Mouse (Mus musculus) gastrocnemius, postnatal 4 days (tissue): ENCODE measurements around the gene Nat14. TPM values are rescaled to one million over a fixed set of nuclear protein-coding genes. Genes with fewer than 3 reads are reported as not detected.

Experiments used
- DNase-seq, 2 experiments: peaks; one replicate each; pipeline ENCODE4 v3.0.0; 2021 to 2022; ENCODE audit warnings: low spot score in 2 of 2, mixed read lengths in 2 of 2
- total RNA-seq, 2 experiments: library from RNA; stranded (reverse); gene quantifications; 2 replicates each; pipeline ENCODE4 v1.2.3; 2021

The Nat14 gene
- total RNA-seq, 2 experiments from 2014 or later, result 4.6 to 5.2 TPM

- DNase-seq, result peak; percentile 84 to 89
Observed at GRCm38 (mm10) chr7:4943223-4943815, 21.5 kb downstream of the Nat14 start.

DNA sequence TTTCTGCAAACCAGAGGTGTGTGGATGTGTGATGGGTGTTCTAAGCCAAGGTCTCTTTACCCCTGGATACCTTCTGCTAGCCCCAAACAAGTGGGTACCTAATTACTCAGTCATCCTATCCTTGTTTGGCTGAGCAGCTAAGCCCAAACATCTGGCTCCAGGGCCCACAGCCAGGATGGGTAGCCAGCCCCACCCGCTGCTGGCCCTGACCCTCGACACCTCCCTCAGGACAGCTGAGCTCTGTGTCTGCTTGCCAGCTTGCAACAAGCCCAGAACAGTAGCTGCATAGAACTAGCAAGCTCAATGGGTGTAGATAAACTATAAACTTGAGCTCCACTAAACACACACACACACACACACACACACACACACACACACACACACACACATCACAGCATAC, 26.0 kb downstream of the Nat14 start:
- DNase-seq, result peak in 1 of 2 experiments; percentile 83

DNA sequence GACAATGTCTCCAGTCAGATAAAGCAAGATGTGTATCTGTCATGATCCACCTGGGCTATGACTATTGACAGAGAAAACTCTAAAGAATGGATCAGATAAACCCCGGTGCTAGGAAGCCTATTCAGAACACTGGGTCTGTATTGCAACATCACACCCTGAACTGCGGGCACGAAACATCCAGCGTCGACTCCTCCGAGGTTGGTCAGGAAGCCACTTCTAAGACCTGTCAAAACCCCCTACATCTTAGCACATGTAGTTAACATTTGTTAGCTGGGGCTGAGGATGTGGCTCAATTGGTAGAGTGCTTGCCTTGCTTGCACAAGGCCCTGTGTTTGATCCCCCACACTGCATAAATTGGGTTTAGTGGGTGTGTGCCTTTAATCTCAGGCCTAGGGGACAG, 26.6 kb downstream of the Nat14 start:
- DNase-seq, result no peak

- DNase-seq, result no peak
Observed at GRCm38 (mm10) chr7:4950561-4951342, 28.9 kb downstream of the Nat14 start.

DNA sequence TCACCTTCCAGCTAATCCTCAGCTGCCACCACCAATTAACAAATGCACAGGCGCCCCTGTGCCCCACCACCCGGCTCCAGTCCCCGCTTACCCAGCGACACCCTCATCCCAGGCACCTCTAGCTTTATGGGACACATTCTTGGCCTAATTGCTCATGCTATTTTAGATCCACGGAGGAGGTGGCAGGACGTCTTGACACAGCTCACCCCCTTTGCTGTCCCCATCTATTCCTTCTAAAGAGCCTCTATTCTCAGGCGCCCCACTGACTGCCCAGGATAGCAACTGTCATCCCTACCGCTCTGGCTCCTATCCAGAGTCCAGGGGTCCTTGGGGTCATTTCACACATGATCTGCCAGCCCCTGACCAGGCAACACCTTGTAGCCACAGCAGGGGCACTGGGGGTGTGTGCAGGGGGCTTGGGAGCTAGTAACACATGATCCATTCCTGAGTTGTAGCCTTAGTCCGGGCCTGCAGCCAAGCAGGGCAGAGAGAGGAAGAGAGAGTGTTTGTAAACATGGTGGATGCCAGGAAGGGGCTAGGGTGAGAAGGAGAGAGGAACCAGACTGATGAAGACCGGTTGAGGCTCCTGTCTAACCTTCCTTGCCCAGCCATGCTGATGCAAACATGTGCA, 32.1 kb downstream of the Nat14 start:
- no peak for DNase-seq

- DNase-seq, result no peak
Observed at GRCm38 (mm10) chr7:4957361-4957760, 35.5 kb downstream of the Nat14 start.

DNA sequence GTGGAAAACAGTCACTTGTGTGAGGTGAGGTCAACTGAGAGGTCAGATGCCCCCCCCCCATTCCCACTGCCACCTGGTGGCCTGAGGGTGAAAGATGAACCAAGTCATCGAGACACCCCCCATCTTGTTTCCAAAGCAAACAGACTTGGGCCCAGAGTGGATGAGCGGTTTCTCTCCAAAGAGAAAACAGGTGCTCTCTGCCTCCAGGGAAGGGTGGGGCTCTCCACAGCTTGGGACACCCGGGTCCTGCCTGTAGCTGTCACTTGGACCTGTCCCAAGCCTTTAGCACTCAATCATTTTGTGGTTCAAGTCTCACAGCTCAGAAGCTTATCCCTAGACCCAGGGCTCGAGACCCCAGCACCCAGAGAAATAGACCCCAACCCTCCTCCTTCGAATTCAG, 41.7 kb downstream of the Nat14 start:
- peak in 1 of 2 experiments; percentile 17 for DNase-seq

GRCm38 (mm10) chr7:4964272-4964671, 42.4 kb downstream of the Nat14 start, which contains the start of gene Sbk2:
TSS of gene Sbk2 (minus strand) at chr7:4964406.
- peak; percentile 66 to 85 for DNase-seq

- no peak for DNase-seq
Observed at GRCm38 (mm10) chr7:4964988-4965387, 43.2 kb downstream of the Nat14 start.

GRCm38 (mm10) chr7:4971068-4971467, 49.2 kb downstream of the Nat14 start, which contains the start of gene Sbk3:
TSS of gene Sbk3 (minus strand) at chr7:4971168.
- DNase-seq, result no peak

GRCm38 (mm10) chr7:4971710-4972109, 49.9 kb downstream of the Nat14 start:
- DNase-seq, result no peak

- DNase-seq, result peak in 1 of 2 experiments; percentile 59
Observed at GRCm38 (mm10) chr7:4972321-4973047, 50.7 kb downstream of the Nat14 start.

Other genes with a start within 250 kb of the Nat14 start
- 10 to 100 TPM; 25.7 to 27.8 TPM for gene Hspbp1, start 237.0 kb upstream of the Nat14 start, total RNA-seq
- gene Brsk1, start 231.4 kb upstream of the Nat14 start, total RNA-seq, result 1 to 10 TPM; 6.7 to 7.3 TPM
- under 1 TPM; 0.13 to 0.29 TPM for gene Tmem150b, start 196.8 kb upstream of the Nat14 start, total RNA-seq
- gene Kmt5c, start 181.9 kb upstream of the Nat14 start, total RNA-seq, result 10 to 100 TPM; 33.2 to 39.2 TPM
- 1 to 10 TPM; 7.6 to 8.0 TPM for gene Cox6b2, start 168.9 kb upstream of the Nat14 start, total RNA-seq
- not detected for gene Fam71e2, start 150.7 kb upstream of the Nat14 start, total RNA-seq
- gene Il11, start 139.2 kb upstream of the Nat14 start, total RNA-seq, result under 1 TPM; 0.18 to 0.29 TPM
- gene Tmem190, start 139.1 kb upstream of the Nat14 start, total RNA-seq, result not detected
- 1 to 10 TPM; 3.7 to 5.2 TPM for gene Tmem238, start 132.4 kb upstream of the Nat14 start, total RNA-seq
- gene Rpl28, start 129.2 kb upstream of the Nat14 start, total RNA-seq, result 1,000 to 10,000 TPM; 1,080 to 1,143 TPM
- gene Ube2s, start 109.4 kb upstream of the Nat14 start, total RNA-seq, result 100 to 1,000 TPM; 122 to 140 TPM
- under 1 TPM in 1 of 2 experiments, not detected in 1; 0.05 TPM for gene Shisa7, start 77.3 kb upstream of the Nat14 start, total RNA-seq
- 1 to 10 TPM; 2.3 to 2.5 TPM for gene Isoc2b, start 51.8 kb upstream of the Nat14 start, total RNA-seq
- 10 to 100 TPM; 10.7 to 11.7 TPM for gene Isoc2a, start 44.9 kb upstream of the Nat14 start, total RNA-seq
- gene Gm36210, start 15.5 kb upstream of the Nat14 start, total RNA-seq, result not detected
- 10 to 100 TPM; 14.0 to 14.6 TPM for gene Zfp628, start 6.8 kb upstream of the Nat14 start, total RNA-seq
- gene Ssc5d, start 3.8 kb downstream of the Nat14 start, total RNA-seq, result 10 to 100 TPM; 67.3 to 73.3 TPM
- 10 to 100 TPM; 13.0 to 15.9 TPM for gene Sbk2, start 42.4 kb downstream of the Nat14 start, total RNA-seq
- gene Sbk3, start 49.1 kb downstream of the Nat14 start, total RNA-seq, result under 1 TPM in 1 of 2 experiments, not detected in 1; 0.13 TPM
- gene Zfp579, start 74.1 kb downstream of the Nat14 start, total RNA-seq, result 10 to 100 TPM; 17.9 to 22.2 TPM
- 1 to 10 TPM; 9.0 to 9.6 TPM for gene Zfp524, start 92.4 kb downstream of the Nat14 start, total RNA-seq
- gene Fiz1, start 92.7 kb downstream of the Nat14 start, total RNA-seq, result 10 to 100 TPM; 25.5 to 28.9 TPM
- gene Gm44973, start 93.5 kb downstream of the Nat14 start, total RNA-seq, result not detected
- 10 to 100 TPM; 24.5 to 27.4 TPM for gene Zfp865, start 98.3 kb downstream of the Nat14 start, total RNA-seq
- under 1 TPM; 0.80 to 0.91 TPM for gene Ccdc106, start 98.5 kb downstream of the Nat14 start, total RNA-seq
- not detected for gene 4632433K11Rik, start 112.1 kb downstream of the Nat14 start, total RNA-seq
- gene Zfp784, start 116.4 kb downstream of the Nat14 start, total RNA-seq, result 1 to 10 TPM; 5.8 to 6.6 TPM
- gene Zfp580, start 129.5 kb downstream of the Nat14 start, total RNA-seq, result 10 to 100 TPM; 10.1 to 11.6 TPM
- gene U2af2, start 140.1 kb downstream of the Nat14 start, total RNA-seq, result 100 to 1,000 TPM; 117 to 127 TPM
- gene Epn1, start 158.2 kb downstream of the Nat14 start, total RNA-seq, result 100 to 1,000 TPM; 112 to 117 TPM
- gene Rfpl4, start 194.9 kb downstream of the Nat14 start, total RNA-seq, result not detected
- gene Rasl2-9, start 203.9 kb downstream of the Nat14 start, total RNA-seq, result 1 to 10 TPM in 1 of 2 experiments, under 1 TPM in 1; 0.54 to 1.8 TPM
- gene Vmn1r55, start 227.6 kb downstream of the Nat14 start, total RNA-seq, result not detected